Mouse (Mus musculus) heart, embryonic 15.5 days (tissue): ENCODE measurements around the gene Cd33. TPM values are rescaled to one million over a fixed set of nuclear protein-coding genes. Genes with fewer than 3 reads are reported as not detected.

ENCODE experiments used
- ATAC-seq: fragments of 200-750 bp; cut with Nextera tagmentation; replicated peaks from 2 replicates; pipeline ENCODE4 v1.8.0; 2017; ENCODE audit warnings: low read depth, moderate TSS enrichment; ENCODE audit not compliant: insufficient number of reproducible peaks, insufficient read depth, low FRiP score
- H3K27ac ChIP-seq: fragments of 300-500 bp; sonication (generic); 2 replicates; pipeline ENCODE4 v1.5.1; 2015; ENCODE audit warnings: mild to moderate bottlenecking, inconsistent platforms
- H3K27me3 ChIP-seq: fragments of 300-500 bp; sonication (generic); 2 replicates; pipeline ENCODE4 v1.6.1; 2015; ENCODE audit warnings: inconsistent platforms
- H3K36me3 ChIP-seq: fragments of 300-500 bp; sonication (generic); 2 replicates; pipeline ENCODE4 v1.6.1; 2015; ENCODE audit warnings: mild to moderate bottlenecking, inconsistent platforms
- H3K4me1 ChIP-seq: fragments of 300-500 bp; sonication (generic); replicated peaks from 2 replicates; pipeline ENCODE4 v1.6.1; 2015; ENCODE audit warnings: inconsistent platforms
- H3K4me2 ChIP-seq: fragments of 300-500 bp; sonication (generic); 2 replicates; pipeline ENCODE4 v1.6.1; 2015; ENCODE audit warnings: inconsistent platforms, mild to moderate bottlenecking, moderate library complexity
- H3K4me3 ChIP-seq: fragments of 300-500 bp; sonication (generic); 2 replicates; pipeline ENCODE4 v1.5.1; 2015; ENCODE audit warnings: mild to moderate bottlenecking, inconsistent platforms
- H3K9ac ChIP-seq: fragments of 300-500 bp; sonication (generic); 2 replicates; pipeline ENCODE4 v1.6.1; 2015; ENCODE audit warnings: mild to moderate bottlenecking, inconsistent platforms
- H3K9me3 ChIP-seq: fragments of 300-500 bp; sonication (generic); replicated peaks from 2 replicates; pipeline ENCODE4 v1.6.1; 2016; ENCODE audit warnings: inconsistent platforms
- WGBS: fragments of 180-500 bp; shearing (Covaris S2); methylation state at CpG from one replicate; pipeline ENCODE4 v1.1.7; 2015; ENCODE audit warnings: mixed read lengths; 5-methylcytosine and 5-hydroxymethylcytosine counted together
- polyA plus RNA-seq: library from polyadenylated mRNA; unstranded; fragments of >200 nt; fragmentation: Nextera tagmentation; extraction: Ambion mirVana; gene quantifications from 2 replicates; pipeline ENCODE4 v1.2.1, GENCODE M21; 2015

Cd33 gene
- polyA plus RNA-seq = 0.49 and 1.1 TPM in 2 replicates

DNA sequence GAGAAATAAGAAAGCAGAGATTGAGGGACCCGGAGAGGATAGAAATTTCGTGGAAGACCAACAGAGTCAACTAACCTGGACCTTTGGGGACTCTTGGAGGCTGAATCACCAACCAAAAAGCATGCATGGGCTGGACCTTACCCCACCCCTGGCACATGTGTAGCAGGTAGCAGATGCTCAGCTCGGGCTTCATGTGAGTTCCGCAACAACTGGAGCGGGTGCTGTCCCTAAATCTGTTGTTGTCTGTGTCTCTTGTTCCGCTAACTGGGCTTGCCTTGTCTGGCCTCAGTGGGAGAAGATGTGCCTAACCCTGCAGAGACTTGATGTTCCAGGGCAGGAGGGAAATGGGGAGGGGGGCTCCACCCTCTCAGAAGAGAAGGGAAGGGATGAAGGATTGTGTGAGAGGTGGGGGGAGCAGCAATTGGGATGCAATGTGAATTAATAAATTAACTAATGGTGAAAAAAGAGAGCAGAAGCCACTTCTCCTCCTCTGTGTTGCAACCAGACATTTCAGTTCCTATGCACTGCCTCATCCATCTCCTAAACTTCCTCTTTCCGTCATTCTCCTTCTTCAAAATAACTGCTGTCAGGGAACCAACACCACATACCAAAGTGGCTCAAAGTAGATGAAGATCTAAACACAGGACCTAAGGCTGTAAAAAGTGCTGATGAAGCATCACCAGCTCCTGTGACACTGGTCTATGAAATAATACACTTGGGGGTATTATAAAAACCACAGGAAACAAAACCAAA, at the start of gene Cd33:
Gene Cd33 (minus strand): TSS at position 204 of the 753 bp plus-strand sequence.
- no peaks in the 10 kb centered on the region for H3K9me3 ChIP-seq
- H3K36me3 ChIP-seq = no peaks in the 10 kb centered on the region
- no peak within 1 kb of the TSS for H3K4me3 ChIP-seq
- no peaks in the 10 kb centered on the region for H3K4me1 ChIP-seq
- no peak within 1 kb of the TSS for H3K4me2 ChIP-seq
- no peaks in the 10 kb centered on the region for H3K27me3 ChIP-seq
- no peak within 1 kb of the TSS for H3K9ac ChIP-seq
- 70% methylated on average over 7 of the region's 7 CpGs for WGBS
- no peak within 1 kb of the TSS for H3K27ac ChIP-seq
- no peak for ATAC-seq

DNA sequence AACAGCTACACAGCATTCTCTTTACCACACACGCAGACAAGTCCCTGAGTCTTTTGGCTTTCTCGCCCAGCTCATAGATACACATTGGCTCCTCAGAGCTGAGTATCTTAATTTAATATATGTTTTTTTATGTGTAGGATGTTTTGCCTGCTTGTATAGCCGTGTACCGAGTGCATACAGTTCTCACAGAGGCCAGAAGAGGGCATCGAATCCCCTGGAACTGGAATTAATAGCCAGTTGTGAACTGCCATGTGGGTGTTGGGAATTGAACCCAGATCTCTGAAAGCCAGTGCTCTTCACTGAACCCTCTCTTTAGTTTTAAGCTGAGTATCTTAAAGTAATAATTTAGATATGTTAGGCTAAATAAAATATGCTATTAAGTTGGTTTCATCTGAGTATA, 40.6 kb upstream of the Cd33 start:
- no peak overlapping the region for H3K4me2 ChIP-seq
- H3K4me1 ChIP-seq = peaks cover 19% of the 10 kb centered on the region
- H3K9me3 ChIP-seq = no peaks in the 10 kb centered on the region
- ATAC-seq = no peak
- no peak overlapping the region for H3K27ac ChIP-seq
- no peak overlapping the region for H3K9ac ChIP-seq
- 87% methylated on average over 5 of the region's 5 CpGs for whole genome bisulfite sequencing
- peaks cover 54% of the 10 kb centered on the region for H3K36me3 ChIP-seq
- no peak overlapping the region for H3K4me3 ChIP-seq
- no peaks in the 10 kb centered on the region for H3K27me3 ChIP-seq

GRCm38 (mm10) chr7:43580526-43580925, 36.3 kb upstream of the Cd33 start:
- Histone ChIP-seq H3K9ac (peak overlapping the region; percentile 72), H3K4me3 (peak overlapping the region; percentile 63), H3K4me1 (peaks cover 19% of the 10 kb centered on the region), H3K27me3 (no peaks in the 10 kb centered on the region), H3K9me3 (no peaks in the 10 kb centered on the region), H3K27ac (no peak overlapping the region), H3K36me3 (peaks cover 14% of the 10 kb centered on the region), H3K4me2 (peak overlapping the region; percentile 76)
- no peak for ATAC-seq
- WGBS = 60% methylated on average over 5 of the region's 5 CpGs

- Histone ChIP-seq H3K4me1 (peaks cover 19% of the 10 kb centered on the region), H3K4me2 (peak within 1 kb of the TSS; percentile 76), H3K9me3 (no peaks in the 10 kb centered on the region), H3K27me3 (no peaks in the 10 kb centered on the region), H3K36me3 (peaks cover 9% of the 10 kb centered on the region), H3K9ac (peak within 1 kb of the TSS; percentile 72), H3K4me3 (peak within 1 kb of the TSS; percentile 63), H3K27ac (peak within 1 kb of the TSS; percentile 75)
- ATAC-seq = peak; percentile 97
- WGBS = under 1% methylated on average over 37 of the region's 37 CpGs
These were observed 35.4 kb upstream of the Cd33 start, which contains the start of gene Zfp719 for GRCm38 (mm10) chr7:43579440-43580171. Zfp719 (plus strand) TSS chr7:43579610.

GRCm38 (mm10) chr7:43571216-43571615, 27.0 kb upstream of the Cd33 start:
- no peaks in the 10 kb centered on the region for H3K9me3 ChIP-seq
- H3K27me3 ChIP-seq = no peaks in the 10 kb centered on the region
- H3K4me1 ChIP-seq = no peaks in the 10 kb centered on the region
- H3K27ac ChIP-seq = no peak overlapping the region
- no peak overlapping the region for H3K9ac ChIP-seq
- no peak overlapping the region for H3K4me3 ChIP-seq
- no peak overlapping the region for H3K4me2 ChIP-seq
- 87% methylated on average over 2 of the region's 2 CpGs for WGBS
- peaks cover 53% of the 10 kb centered on the region for H3K36me3 ChIP-seq
- ATAC-seq = no peak

- WGBS = 54% methylated on average over 6 of the region's 6 CpGs
- H3K9me3 ChIP-seq = no peaks in the 10 kb centered on the region
These were observed 19.1 kb upstream of the Cd33 start for GRCm38 (mm10) chr7:43563300-43563699.

DNA sequence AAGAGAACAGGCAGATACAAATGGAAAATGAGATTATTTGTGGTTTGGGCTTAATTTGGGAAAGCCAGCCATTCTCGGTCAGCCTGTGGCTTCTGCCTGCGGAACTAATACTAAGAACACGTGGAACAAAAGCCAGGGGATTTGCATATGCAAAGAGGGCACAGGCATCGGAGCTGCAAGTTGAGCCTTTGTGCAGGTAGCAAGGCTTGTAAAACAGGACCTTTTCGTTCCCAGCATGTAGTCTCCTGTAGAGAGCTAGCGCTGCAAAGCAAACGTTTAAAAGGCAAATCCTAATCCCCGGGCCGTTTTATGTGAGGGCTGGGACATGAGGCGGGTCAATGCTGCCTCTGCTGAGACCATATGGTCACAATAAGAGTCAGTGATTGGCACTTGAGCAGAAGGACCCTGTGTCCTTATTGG, 18.4 kb upstream of the Cd33 start:
- Histone ChIP-seq H3K9ac (peak overlapping the region; percentile 66), H3K27me3 (no peaks in the 10 kb centered on the region), H3K36me3 (peaks cover 11% of the 10 kb centered on the region; the same call in 1 of the 2 replicates), H3K4me3 (peak overlapping the region; percentile 68), H3K27ac (peak overlapping the region; percentile 74), H3K4me1 (0 out of 2 replicates have a peak, but pooled peaks cover 4% of the 10 kb centered on the region), H3K4me2 (peak overlapping the region; percentile 66), H3K9me3 (no peaks in the 10 kb centered on the region)
- no peak for ATAC-seq
- under 1% methylated on average over 10 of the region's 10 CpGs for WGBS

More at GRCm38 (mm10) chr7:43563300-43563699, 19.1 kb upstream of the Cd33 start:
- 0 out of 2 replicates have a peak, but pooled peaks cover 4% of the 10 kb centered on the region for H3K4me1 ChIP-seq
- no peaks in the 10 kb centered on the region for H3K27me3 ChIP-seq
- H3K4me2 ChIP-seq = peak overlapping the region; percentile 66
- no peak overlapping the region for H3K9ac ChIP-seq
- no peak overlapping the region for H3K27ac ChIP-seq
- H3K4me3 ChIP-seq = peak overlapping the region; percentile 68
- H3K36me3 ChIP-seq = peaks cover 17% of the 10 kb centered on the region
- no peak for ATAC-seq

- peak within 1 kb of the TSS; percentile 66 for H3K4me2 ChIP-seq
- H3K36me3 ChIP-seq = peaks cover 5% of the 10 kb centered on the region; the same call in 1 of the 2 replicates
- H3K4me1 ChIP-seq = 0 out of 2 replicates have a peak, but pooled peaks cover 4% of the 10 kb centered on the region
- under 1% methylated on average over 27 of the region's 27 CpGs for WGBS
- peak; percentile 79 for ATAC-seq
- H3K9ac ChIP-seq = peak within 1 kb of the TSS; percentile 66
- no peaks in the 10 kb centered on the region for H3K9me3 ChIP-seq
- peak within 1 kb of the TSS; percentile 74 for H3K27ac ChIP-seq
- H3K27me3 ChIP-seq = no peaks in the 10 kb centered on the region
- H3K4me3 ChIP-seq = peak within 1 kb of the TSS; percentile 68
These were observed 17.9 kb upstream of the Cd33 start, which contains the start of gene Zfp658 for GRCm38 (mm10) chr7:43562006-43562633. Zfp658 (plus strand) TSS chr7:43562256.

DNA sequence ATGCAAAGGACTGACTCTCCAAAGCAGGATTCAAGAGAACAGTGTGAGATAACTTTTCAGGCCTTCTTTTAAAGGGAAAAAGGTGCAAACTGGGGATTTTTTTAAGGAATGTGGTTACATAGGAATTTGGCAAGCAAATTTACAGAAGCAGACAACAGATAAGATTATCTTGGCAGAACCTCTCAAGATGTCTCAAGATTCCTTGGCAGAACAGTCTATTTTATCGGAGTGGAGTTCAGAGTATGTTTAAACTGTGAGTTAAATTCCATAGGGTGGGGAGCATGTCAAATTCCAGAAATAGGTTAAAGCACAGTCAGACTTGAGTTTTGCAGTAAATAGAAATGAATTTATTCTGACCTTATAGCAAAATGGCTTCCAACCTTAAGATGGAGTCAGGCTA, 12.7 kb upstream of the Cd33 start:
- no peak for ATAC-seq
- Histone ChIP-seq H3K4me2 (no peak overlapping the region), H3K9me3 (no peaks in the 10 kb centered on the region), H3K36me3 (no peaks in the 10 kb centered on the region), H3K4me1 (no peaks in the 10 kb centered on the region), H3K4me3 (no peak overlapping the region), H3K27ac (no peak overlapping the region), H3K9ac (no peak overlapping the region), H3K27me3 (no peaks in the 10 kb centered on the region)
- 53% methylated on average over 1 of the region's 1 CpGs for WGBS

DNA sequence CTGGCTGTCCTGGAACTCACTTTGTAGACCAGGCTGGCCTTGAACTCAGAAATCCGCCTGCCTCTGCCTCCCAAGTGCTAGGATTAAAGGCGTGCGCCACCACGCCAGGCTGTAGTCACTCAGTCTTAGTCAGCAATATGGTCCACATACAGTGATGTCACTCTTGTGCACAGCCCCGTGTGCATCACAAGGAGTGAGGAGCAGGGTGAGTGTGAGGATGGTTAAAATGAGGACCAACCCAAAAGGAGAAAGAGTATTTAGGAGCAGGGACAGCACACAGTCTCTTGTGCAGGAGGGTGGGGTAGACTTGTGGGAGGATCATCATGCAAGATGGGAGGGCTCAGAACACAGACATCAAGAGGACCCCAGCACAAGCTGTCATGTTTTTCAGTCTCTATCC, 11.1 kb upstream of the Cd33 start:
- Histone ChIP-seq H3K36me3 (no peaks in the 10 kb centered on the region), H3K4me3 (no peak overlapping the region), H3K27ac (no peak overlapping the region), H3K4me1 (no peaks in the 10 kb centered on the region), H3K9me3 (no peaks in the 10 kb centered on the region), H3K27me3 (no peaks in the 10 kb centered on the region), H3K4me2 (no peak overlapping the region), H3K9ac (no peak overlapping the region)
- no peak for ATAC-seq
- 83% methylated on average over 5 of the region's 5 CpGs for WGBS

- H3K9ac ChIP-seq = no peak overlapping the region
- peak; percentile 48; the same call in 1 of the 2 replicates for ATAC-seq
- no peaks in the 10 kb centered on the region for H3K27me3 ChIP-seq
- WGBS = 33% methylated on average over 3 of the region's 3 CpGs
- no peaks in the 10 kb centered on the region for H3K36me3 ChIP-seq
- no peak overlapping the region for H3K4me2 ChIP-seq
- H3K4me1 ChIP-seq = no peaks in the 10 kb centered on the region
- H3K4me3 ChIP-seq = no peak overlapping the region
- no peak overlapping the region for H3K27ac ChIP-seq
- no peaks in the 10 kb centered on the region for H3K9me3 ChIP-seq
These were observed 10.3 kb upstream of the Cd33 start for GRCm38 (mm10) chr7:43554550-43554949.
